Mouse (Mus musculus) forebrain, postnatal 0 days (tissue): ENCODE measurements around the gene Rpl34. TPM values are rescaled to one million over a fixed set of nuclear protein-coding genes. Genes with fewer than 3 reads are reported as not detected.

Source experiments
- ATAC-seq: fragments of 200-750 bp; cut with Nextera tagmentation; 2 replicates; pipeline ENCODE4 v1.8.0; 2017; ENCODE audit warnings: mild to moderate bottlenecking, moderate library complexity
- DNase-seq: peaks from one replicate; pipeline ENCODE4 v3.0.0-alpha.2; 2015
- H3K27ac ChIP-seq: fragments of 300-500 bp; sonication (generic); 2 replicates; pipeline ENCODE4 v1.5.1; 2014; ENCODE audit warnings: low read depth, mild to moderate bottlenecking, antibody characterized with exemption, low read length, moderate library complexity, mixed read lengths
- H3K27me3 ChIP-seq: fragments of 300-500 bp; sonication (generic); 2 replicates; pipeline ENCODE4 v1.6.1; 2014; ENCODE audit warnings: mild to moderate bottlenecking, low read length, mixed read lengths; ENCODE audit not compliant: insufficient read depth
- H3K36me3 ChIP-seq: fragments of 300-500 bp; sonication (generic); 2 replicates; pipeline ENCODE4 v1.6.1; 2014; ENCODE audit warnings: mild to moderate bottlenecking, moderate library complexity; ENCODE audit not compliant: insufficient read depth
- H3K4me1 ChIP-seq: fragments of 300-500 bp; sonication (generic); 2 replicates; pipeline ENCODE4 v1.6.1; 2014; ENCODE audit warnings: antibody characterized with exemption; ENCODE audit not compliant: insufficient read depth
- H3K4me2 ChIP-seq: fragments of 300-500 bp; sonication (generic); 2 replicates; pipeline ENCODE4 v1.6.1; 2014; ENCODE audit warnings: low read depth, mild to moderate bottlenecking, moderate library complexity
- H3K4me3 ChIP-seq: fragments of 300-500 bp; sonication (generic); 2 replicates; pipeline ENCODE4 v1.5.1; 2014; ENCODE audit warnings: low read depth, low read length, mixed read lengths
- H3K9ac ChIP-seq: fragments of 300-500 bp; sonication (generic); 2 replicates; pipeline ENCODE4 v1.6.1; 2014; ENCODE audit warnings: mild to moderate bottlenecking
- H3K9me3 ChIP-seq: fragments of 300-500 bp; sonication (generic); 2 replicates; pipeline ENCODE4 v1.6.1; 2016; ENCODE audit warnings: low read length
- CTCF ChIP-seq: sonication (generic); IDR thresholded peaks from 2 replicates; pipeline ENCODE4 v1.5.1; 2016; ENCODE audit warnings: antibody characterized with exemption, control low read depth, low read depth
- WGBS: fragments of 180-500 bp; shearing (Covaris S2); extraction: QIAGEN DNeasy Blood & Tissue Kit; methylation state at CpG from one replicate; pipeline ENCODE4 v1.1.7; 2014; 5-methylcytosine and 5-hydroxymethylcytosine counted together
- polyA plus RNA-seq: library from polyadenylated mRNA; unstranded; fragments of >200 nt; fragmentation: Nextera tagmentation; extraction: Ambion mirVana; gene quantifications from 2 replicates; pipeline ENCODE4 v1.2.1, GENCODE M21; 2015
- total RNA-seq: library from RNA; depleted of rRNA; stranded (reverse); fragments of >200 nt; gene quantifications from 2 replicates; pipeline ENCODE4 v1.2.3, GENCODE M21; 2014

The Rpl34 gene
- total and polyA plus RNA-seq, 2 experiments from 2014 or later: 566 to 609 TPM

DNA sequence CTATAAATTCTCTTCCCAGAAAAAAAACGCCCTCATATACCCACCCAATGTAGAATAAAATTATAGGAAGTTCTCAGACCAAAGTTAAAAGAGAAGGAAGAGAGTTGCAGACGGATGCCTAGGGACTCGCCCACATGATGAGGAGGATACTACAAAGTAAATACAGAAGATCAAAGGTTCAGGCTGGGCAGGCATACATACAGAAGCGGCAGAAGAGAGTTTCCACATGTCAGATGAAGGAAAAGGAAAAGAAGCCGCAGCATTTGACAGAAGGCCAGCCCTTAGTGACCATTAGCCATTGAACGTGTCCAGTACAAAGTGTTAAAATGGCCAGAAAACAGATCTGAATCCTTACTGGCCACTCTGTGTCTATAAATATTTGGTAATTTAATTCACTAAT lies 17.3 kb downstream of the Rpl34 start:
- H3K4me1 ChIP-seq: 0 out of 2 replicates have a peak, but pooled peaks cover 3% of the 10 kb centered on the region
- H3K4me2 ChIP-seq: no peak overlapping the region
- no peak overlapping the region for H3K9ac ChIP-seq
- no peak for TF ChIP-seq CTCF
- ATAC-seq: no peak
- H3K9me3 ChIP-seq: no peaks in the 10 kb centered on the region
- H3K27ac ChIP-seq: no peak overlapping the region
- H3K27me3 ChIP-seq: no peaks in the 10 kb centered on the region
- 73% methylated on average over 6 of the region's 6 CpGs for WGBS
- DNase-seq: no peak
- H3K36me3 ChIP-seq: no peaks in the 10 kb centered on the region
- no peak overlapping the region for H3K4me3 ChIP-seq

- ATAC-seq (no peak), DNase-seq (no peak)
- Histone ChIP-seq H3K4me2 (peak overlapping the region; percentile 55), H3K9ac (no peak overlapping the region), H3K4me1 (0 out of 2 replicates have a peak, but pooled peaks cover 7% of the 10 kb centered on the region), H3K36me3 (no peaks in the 10 kb centered on the region), H3K27ac (no peak overlapping the region), H3K4me3 (no peak overlapping the region), H3K27me3 (no peaks in the 10 kb centered on the region), H3K9me3 (no peaks in the 10 kb centered on the region)
- no peak for TF ChIP-seq CTCF
- WGBS: 43% methylated on average over 7 of the region's 7 CpGs
These were observed 20.1 kb downstream of the Rpl34 start for GRCm38 (mm10) chr3:130710103-130710502.

DNA sequence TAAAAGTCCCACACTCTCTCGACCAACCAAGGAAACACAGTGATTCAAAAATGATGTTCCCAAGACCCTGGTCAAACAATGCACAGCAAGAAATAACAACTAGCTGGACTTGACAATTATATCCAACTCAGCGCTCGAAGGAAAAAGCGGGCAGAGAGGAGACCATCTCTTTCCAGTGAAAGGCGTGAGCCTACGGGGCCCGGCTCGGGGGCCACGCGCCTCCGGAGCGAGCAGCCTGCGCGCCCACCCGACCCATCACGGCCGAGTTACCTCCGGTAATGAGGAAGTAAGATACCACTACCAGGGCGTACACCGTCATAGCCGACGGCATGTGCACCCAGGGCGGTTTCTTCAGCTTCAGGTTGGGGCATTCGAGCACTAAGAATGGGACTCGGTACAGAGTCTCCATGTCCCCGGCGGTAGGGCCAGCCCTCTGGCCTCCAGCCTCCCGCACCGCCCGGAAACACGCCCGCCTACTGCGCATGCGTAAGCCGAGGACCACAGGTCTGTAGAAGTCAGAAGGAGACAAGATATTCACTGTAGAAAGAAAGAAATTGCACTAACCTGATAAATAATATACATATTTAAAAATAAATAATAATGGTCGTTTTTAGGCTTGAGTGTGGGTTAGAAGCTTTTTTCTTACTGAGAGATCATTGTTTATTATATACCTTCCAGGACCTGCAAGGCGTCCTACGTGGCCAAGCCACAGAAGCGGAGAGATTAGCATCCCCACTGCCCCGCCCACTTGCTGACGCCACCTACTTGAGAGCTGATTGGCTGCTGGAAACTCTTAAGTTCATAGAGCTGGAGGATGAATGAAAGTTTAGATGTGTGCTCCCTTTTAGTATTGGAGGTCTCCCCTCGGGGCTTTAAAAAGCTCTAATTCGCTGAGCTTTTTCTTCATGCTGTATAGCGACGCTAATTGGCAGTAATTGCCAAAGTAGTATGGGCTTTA lies 21.0 kb downstream of the Rpl34 start, which contains the start of gene Ostc:
TSS of gene Ostc (minus strand) at position 478 of the 958 bp plus-strand sequence.
- no peak for TF ChIP-seq CTCF
- H3K4me2 ChIP-seq: peak within 1 kb of the TSS; percentile 55
- peak within 1 kb of the TSS; percentile 71 for H3K9ac ChIP-seq
- H3K27me3 ChIP-seq: no peaks in the 10 kb centered on the region
- H3K4me3 ChIP-seq: peak within 1 kb of the TSS; percentile 82
- H3K27ac ChIP-seq: peak within 1 kb of the TSS; percentile 85
- ATAC-seq (peak; percentile 98), DNase-seq (peak; percentile 97)
- 1% methylated on average over 45 of the region's 45 CpGs for WGBS
- no peaks in the 10 kb centered on the region for H3K9me3 ChIP-seq
- 0 out of 2 replicates have a peak, but pooled peaks cover 7% of the 10 kb centered on the region for H3K4me1 ChIP-seq
- H3K36me3 ChIP-seq: no peaks in the 10 kb centered on the region

DNA sequence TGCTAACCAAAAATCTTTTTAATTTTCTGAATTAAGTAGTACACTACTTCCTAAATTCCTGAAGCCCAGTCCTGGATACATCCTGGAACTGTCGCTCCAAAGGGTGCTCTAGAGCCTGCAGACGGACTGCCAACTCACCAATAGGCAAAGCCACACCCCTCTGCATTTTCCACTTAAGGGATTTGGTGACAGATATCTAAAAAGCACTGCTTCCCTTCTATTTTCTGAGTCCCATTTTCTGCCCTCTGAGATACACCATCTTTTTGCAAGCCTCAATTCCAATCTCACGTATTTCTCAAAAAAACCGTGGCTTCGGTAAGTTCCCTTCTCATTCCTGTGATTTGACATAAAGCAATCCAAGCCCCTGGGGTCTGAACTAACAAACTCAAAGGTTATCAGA lies 21.7 kb downstream of the Rpl34 start:
- WGBS: under 1% methylated on average over 5 of the region's 5 CpGs
- Histone ChIP-seq H3K36me3 (peaks cover 2% of the 10 kb centered on the region; the same call in 1 of the 2 replicates), H3K4me3 (peak overlapping the region; percentile 82), H3K9me3 (no peaks in the 10 kb centered on the region), H3K9ac (peak overlapping the region; percentile 71), H3K27me3 (no peaks in the 10 kb centered on the region), H3K4me1 (0 out of 2 replicates have a peak, but pooled peaks cover 7% of the 10 kb centered on the region), H3K4me2 (peak overlapping the region; percentile 55), H3K27ac (peak overlapping the region; percentile 85; the same call in 1 of the 2 replicates)
- ATAC-seq (no peak), DNase-seq (no peak)
- TF ChIP-seq CTCF: no peak

- no peaks in the 10 kb centered on the region for H3K27me3 ChIP-seq
- DNase-seq (no peak), ATAC-seq (no peak)
- no peaks in the 10 kb centered on the region for H3K9me3 ChIP-seq
- 80% methylated on average over 6 of the region's 6 CpGs for WGBS
- no peak overlapping the region for H3K4me3 ChIP-seq
- no peak for TF ChIP-seq CTCF
- no peak overlapping the region for H3K27ac ChIP-seq
- no peak overlapping the region for H3K9ac ChIP-seq
- 0 out of 2 replicates have a peak, but pooled peaks cover 4% of the 10 kb centered on the region for H3K4me1 ChIP-seq
- H3K36me3 ChIP-seq: peaks cover 40% of the 10 kb centered on the region
- H3K4me2 ChIP-seq: no peak overlapping the region
These were observed 27.9 kb downstream of the Rpl34 start for GRCm38 (mm10) chr3:130702289-130702688.

DNA sequence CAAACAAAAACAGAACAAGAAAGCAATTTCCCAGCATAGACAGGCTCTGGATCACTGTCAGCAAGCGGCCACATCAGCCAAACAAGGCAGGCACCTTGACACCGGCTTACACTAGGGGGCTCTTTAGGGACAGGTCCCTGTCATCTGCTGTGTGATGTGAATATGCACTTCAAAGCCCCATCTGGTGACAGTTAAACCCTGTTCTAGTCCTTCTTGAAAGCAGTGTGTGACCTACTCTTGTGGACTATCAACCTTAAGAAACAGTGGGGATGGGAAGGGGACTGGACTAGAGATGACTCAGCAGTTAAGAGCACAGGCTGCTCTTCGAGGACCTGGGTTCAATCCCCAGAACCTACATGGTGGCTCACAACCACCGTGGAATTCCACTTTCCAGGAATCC lies 32.6 kb downstream of the Rpl34 start:
- H3K27me3 ChIP-seq: no peaks in the 10 kb centered on the region
- H3K4me2 ChIP-seq: no peak overlapping the region
- no peak overlapping the region for H3K4me3 ChIP-seq
- no peaks in the 10 kb centered on the region for H3K4me1 ChIP-seq
- H3K27ac ChIP-seq: no peak overlapping the region
- no peak for ATAC-seq
- no peak for DNase-seq
- H3K9me3 ChIP-seq: no peaks in the 10 kb centered on the region
- 82% methylated on average over 4 of the region's 4 CpGs for WGBS
- peaks cover 39% of the 10 kb centered on the region for H3K36me3 ChIP-seq
- TF ChIP-seq CTCF: no peak
- no peak overlapping the region for H3K9ac ChIP-seq

GRCm38 (mm10) chr3:130694705-130695104 lies 35.5 kb downstream of the Rpl34 start:
- Histone ChIP-seq H3K9ac (no peak overlapping the region), H3K4me1 (no peaks in the 10 kb centered on the region), H3K27ac (no peak overlapping the region), H3K4me3 (no peak overlapping the region), H3K27me3 (no peaks in the 10 kb centered on the region), H3K4me2 (no peak overlapping the region), H3K36me3 (peaks cover 22% of the 10 kb centered on the region), H3K9me3 (no peaks in the 10 kb centered on the region)
- TF ChIP-seq CTCF: no peak
- DNase-seq (no peak), ATAC-seq (peak; percentile 43)
- 94% methylated on average over 7 of the region's 7 CpGs for WGBS
